Mouse (Mus musculus) limb, embryonic 12.5 days (tissue): Measurements from ENCODE around the gene Acy3. TPM values are rescaled to one million over a fixed set of nuclear protein-coding genes. Genes with fewer than 3 reads are reported as not detected.
"Not testable (repeated sequence)": the region's sequence is repeated elsewhere in the genome, so short reads cannot be mapped to it uniquely, and the experiment has no call there.

ENCODE experiments used
- ATAC-seq: fragments of 200-750 bp; cut with Nextera tagmentation; 2 replicates; pipeline ENCODE4 v1.8.0; 2017; ENCODE audit warnings: low read depth, moderate TSS enrichment; ENCODE audit not compliant: insufficient number of reproducible peaks, insufficient read depth, low FRiP score, low TSS enrichment
- H3K27ac ChIP-seq: fragments of 300-500 bp; sonication (generic); 2 replicates; pipeline ENCODE4 v1.5.1; 2016; ENCODE audit warnings: mild to moderate bottlenecking, moderate library complexity
- H3K27me3 ChIP-seq: fragments of 300-500 bp; sonication (generic); 2 replicates; pipeline ENCODE4 v1.6.1; 2016; ENCODE audit warnings: mild to moderate bottlenecking, moderate library complexity
- H3K36me3 ChIP-seq: fragments of 300-500 bp; sonication (generic); 2 replicates; pipeline ENCODE4 v1.6.1; 2016; ENCODE audit warnings: mild to moderate bottlenecking, moderate library complexity
- H3K4me1 ChIP-seq: fragments of 300-500 bp; sonication (generic); replicated peaks from 2 replicates; pipeline ENCODE4 v1.6.1; 2016
- H3K4me2 ChIP-seq: fragments of 300-500 bp; sonication (generic); 2 replicates; pipeline ENCODE4 v1.6.1; 2016; ENCODE audit warnings: mild to moderate bottlenecking, moderate library complexity
- H3K4me3 ChIP-seq: fragments of 300-500 bp; sonication (generic); replicated peaks from 2 replicates; pipeline ENCODE4 v1.5.1; 2016; ENCODE audit warnings: mild to moderate bottlenecking
- H3K9ac ChIP-seq: fragments of 300-500 bp; sonication (generic); replicated peaks from 2 replicates; pipeline ENCODE4 v1.6.1; 2016; ENCODE audit warnings: mild to moderate bottlenecking, moderate library complexity
- H3K9me3 ChIP-seq: fragments of 300-500 bp; sonication (generic); 2 replicates; pipeline ENCODE4 v1.6.1; 2016; ENCODE audit warnings: mild to moderate bottlenecking, moderate library complexity
- WGBS: fragments of 180-500 bp; shearing (Covaris S2); methylation state at CpG from one replicate; pipeline ENCODE4 v1.1.7; 2016; 5-methylcytosine and 5-hydroxymethylcytosine counted together
- polyA plus RNA-seq: library from polyadenylated mRNA; unstranded; fragments of >200 nt; fragmentation: Nextera tagmentation; extraction: Ambion mirVana; gene quantifications from 2 replicates; pipeline ENCODE4 v1.2.1, GENCODE M21; 2016

Acy3 gene
- polyA plus RNA-seq, 1 experiment from 2014 or later = 3.6 TPM

- no peak overlapping the region for H3K27ac ChIP-seq
- no peak overlapping the region for H3K9ac ChIP-seq
- no peak overlapping the region for H3K4me2 ChIP-seq
- H3K36me3 ChIP-seq = no peaks in the 10 kb centered on the region
- H3K9me3 ChIP-seq = no peaks in the 10 kb centered on the region
- ATAC-seq = no peak
- WGBS = 51% methylated on average over 4 of the region's 4 CpGs
- H3K4me1 ChIP-seq = no peaks in the 10 kb centered on the region
- no peaks in the 10 kb centered on the region for H3K27me3 ChIP-seq
- no peak overlapping the region for H3K4me3 ChIP-seq
These were observed 30.6 kb upstream of the Acy3 start for GRCm38 (mm10) chr19:3955804-3956203.

GRCm38 (mm10) chr19:3957296-3958036 lies 28.9 kb upstream of the Acy3 start:
- not testable (repeated sequence) for H3K36me3 ChIP-seq, H3K9ac ChIP-seq, H3K27ac ChIP-seq, H3K27me3 ChIP-seq, H3K4me3 ChIP-seq, H3K9me3 ChIP-seq, ATAC-seq, H3K4me1 ChIP-seq, H3K4me2 ChIP-seq
- WGBS = 77% methylated on average over 5 of the region's 5 CpGs

GRCm38 (mm10) chr19:3958470-3958869 lies 27.9 kb upstream of the Acy3 start, which contains the start of gene Aldh3b3:
Gene Aldh3b3, plus strand, starts transcription at chr19:3958645.
- Histone ChIP-seq H3K4me1 (no peaks in the 10 kb centered on the region), H3K27ac (no peak within 1 kb of the TSS), H3K27me3 (no peaks in the 10 kb centered on the region), H3K4me2 (no peak within 1 kb of the TSS), H3K9ac (no peak within 1 kb of the TSS), H3K9me3 (no peaks in the 10 kb centered on the region), H3K36me3 (no peaks in the 10 kb centered on the region), H3K4me3 (no peak within 1 kb of the TSS)
- ATAC-seq = no peak
- 70% methylated on average over 4 of the region's 4 CpGs for WGBS

- no peaks in the 10 kb centered on the region for H3K9me3 ChIP-seq
- H3K27me3 ChIP-seq = no peaks in the 10 kb centered on the region
- H3K4me2 ChIP-seq = no peak overlapping the region
- no peaks in the 10 kb centered on the region for H3K4me1 ChIP-seq
- no peak overlapping the region for H3K4me3 ChIP-seq
- H3K27ac ChIP-seq = no peak overlapping the region
- H3K36me3 ChIP-seq = no peaks in the 10 kb centered on the region
- ATAC-seq = no peak
- no peak overlapping the region for H3K9ac ChIP-seq
These were observed 27.3 kb upstream of the Acy3 start for GRCm38 (mm10) chr19:3959030-3959429.

GRCm38 (mm10) chr19:3960211-3960610 lies 26.2 kb upstream of the Acy3 start:
- no peak overlapping the region for H3K9ac ChIP-seq
- H3K9me3 ChIP-seq = no peaks in the 10 kb centered on the region
- H3K27ac ChIP-seq = no peak overlapping the region
- WGBS = 82% methylated on average over 5 of the region's 5 CpGs
- ATAC-seq = no peak
- H3K4me3 ChIP-seq = no peak overlapping the region
- no peak overlapping the region for H3K4me2 ChIP-seq
- no peaks in the 10 kb centered on the region for H3K27me3 ChIP-seq
- no peaks in the 10 kb centered on the region for H3K4me1 ChIP-seq
- no peaks in the 10 kb centered on the region for H3K36me3 ChIP-seq

- ATAC-seq, H3K4me1 ChIP-seq, H3K27me3 ChIP-seq, H3K36me3 ChIP-seq, H3K4me2 ChIP-seq, H3K4me3 ChIP-seq, H3K27ac ChIP-seq, H3K9ac ChIP-seq, H3K9me3 ChIP-seq: not testable (repeated sequence)
- 86% methylated on average over 6 of the region's 6 CpGs for WGBS
These were observed 24.6 kb upstream of the Acy3 start for GRCm38 (mm10) chr19:3961805-3962204.

- WGBS = 25% methylated on average over 2 of the region's 2 CpGs
These were observed 23.9 kb upstream of the Acy3 start for GRCm38 (mm10) chr19:3962469-3962868.

GRCm38 (mm10) chr19:3964030-3964429 lies 22.3 kb upstream of the Acy3 start:
- 0 out of 2 replicates have a peak, but pooled peaks cover 3% of the 10 kb centered on the region for H3K4me1 ChIP-seq
- H3K9me3 ChIP-seq = no peaks in the 10 kb centered on the region
- ATAC-seq = no peak
- no peak overlapping the region for H3K4me2 ChIP-seq
- no peak overlapping the region for H3K9ac ChIP-seq
- 75% methylated on average over 4 of the region's 4 CpGs for WGBS
- no peak overlapping the region for H3K27ac ChIP-seq
- H3K4me3 ChIP-seq = no peak overlapping the region
- H3K36me3 ChIP-seq = no peaks in the 10 kb centered on the region
- H3K27me3 ChIP-seq = no peaks in the 10 kb centered on the region

More at GRCm38 (mm10) chr19:3962469-3962868, 23.9 kb upstream of the Acy3 start:
- no peak overlapping the region for H3K4me2 ChIP-seq
- H3K4me3 ChIP-seq = no peak overlapping the region
- no peaks in the 10 kb centered on the region for H3K27me3 ChIP-seq
- H3K9ac ChIP-seq = no peak overlapping the region
- H3K36me3 ChIP-seq = no peaks in the 10 kb centered on the region
- no peak overlapping the region for H3K27ac ChIP-seq
- no peak for ATAC-seq
- no peaks in the 10 kb centered on the region for H3K9me3 ChIP-seq
- H3K4me1 ChIP-seq = no peaks in the 10 kb centered on the region

- WGBS = 70% methylated on average over 11 of the region's 11 CpGs
- Histone ChIP-seq H3K27me3 (0 out of 2 replicates have a peak, but pooled peaks cover 3% of the 10 kb centered on the region), H3K4me3 (no peak overlapping the region), H3K27ac (no peak overlapping the region), H3K4me1 (0 out of 2 replicates have a peak, but pooled peaks cover 7% of the 10 kb centered on the region), H3K9ac (no peak overlapping the region), H3K9me3 (no peaks in the 10 kb centered on the region), H3K36me3 (no peaks in the 10 kb centered on the region), H3K4me2 (no peak overlapping the region)
- ATAC-seq = no peak
These were observed 19.9 kb upstream of the Acy3 start for GRCm38 (mm10) chr19:3966330-3967075.

GRCm38 (mm10) chr19:3967258-3967657 lies 19.1 kb upstream of the Acy3 start:
- no peak overlapping the region for H3K4me3 ChIP-seq
- H3K4me1 ChIP-seq = 0 out of 2 replicates have a peak, but pooled peaks cover 8% of the 10 kb centered on the region
- WGBS = 51% methylated on average over 3 of the region's 3 CpGs
- no peak overlapping the region for H3K9ac ChIP-seq
- 0 out of 2 replicates have a peak, but pooled peaks cover 3% of the 10 kb centered on the region for H3K27me3 ChIP-seq
- H3K4me2 ChIP-seq = no peak overlapping the region
- no peak overlapping the region for H3K27ac ChIP-seq
- H3K9me3 ChIP-seq = no peaks in the 10 kb centered on the region
- no peaks in the 10 kb centered on the region for H3K36me3 ChIP-seq
- no peak for ATAC-seq

GRCm38 (mm10) chr19:3972229-3972628 lies 14.1 kb upstream of the Acy3 start, which contains the start of gene Aldh3b2:
Gene Aldh3b2, plus strand, starts transcription at chr19:3972328.
- no peak within 1 kb of the TSS for H3K9ac ChIP-seq
- 0 out of 2 replicates have a peak, but pooled peaks cover 3% of the 10 kb centered on the region for H3K27me3 ChIP-seq
- no peaks in the 10 kb centered on the region for H3K9me3 ChIP-seq
- H3K36me3 ChIP-seq = no peaks in the 10 kb centered on the region
- no peak within 1 kb of the TSS for H3K4me3 ChIP-seq
- WGBS = 23% methylated on average over 9 of the region's 9 CpGs
- H3K4me1 ChIP-seq = 0 out of 2 replicates have a peak, but pooled peaks cover 14% of the 10 kb centered on the region
- ATAC-seq = no peak
- H3K27ac ChIP-seq = no peak within 1 kb of the TSS
- H3K4me2 ChIP-seq = no peak within 1 kb of the TSS
